Mouse (Mus musculus): Measurements from ENCODE around the gene Icmt.

DNA sequence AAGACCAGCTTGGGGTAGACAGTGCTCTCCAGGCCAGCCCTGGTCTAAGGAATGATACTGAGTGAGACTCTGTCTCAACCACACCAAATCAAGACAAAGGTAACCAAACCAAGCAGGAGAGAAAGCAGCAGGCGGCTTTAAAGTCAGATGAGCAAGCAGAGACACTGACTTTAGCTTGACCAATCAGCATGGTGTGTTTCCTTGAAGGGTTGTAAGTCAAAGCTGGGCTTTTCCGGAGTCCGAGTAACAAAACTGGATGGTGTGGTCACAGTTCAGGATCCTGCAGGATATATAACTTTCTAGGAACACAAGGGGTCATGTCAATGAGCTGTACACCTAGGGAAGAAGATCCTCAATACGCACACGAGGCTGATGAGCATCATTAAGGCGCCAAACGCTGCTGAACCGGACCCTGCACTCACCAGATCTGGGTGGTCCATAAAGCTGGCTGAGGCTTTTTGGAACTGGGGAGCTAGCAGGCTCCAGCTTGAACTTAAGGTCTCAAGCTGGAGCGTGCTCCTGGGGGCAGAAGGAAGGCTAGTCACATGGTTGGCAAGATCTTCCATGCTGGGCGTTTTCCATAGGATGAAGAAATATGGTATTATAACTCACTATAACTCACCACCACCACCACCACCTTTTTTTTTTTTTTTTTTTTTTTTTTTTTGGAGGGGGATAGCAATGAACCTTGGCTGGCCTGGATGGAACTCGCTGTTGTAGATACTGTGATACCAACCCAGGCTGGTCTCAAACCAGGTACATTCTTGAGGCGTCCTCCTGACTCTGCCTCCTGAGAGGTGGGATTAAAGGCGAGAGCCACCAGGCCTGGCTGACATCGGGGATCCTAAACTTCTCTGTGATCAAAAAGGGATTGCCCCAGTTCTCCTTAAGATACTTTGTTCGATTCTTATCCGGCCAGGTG lies 27.9 kb downstream of the Icmt start:
- no peak for TF ChIP-seq CTCF (IDR thresholded peaks at IDR 0.05; ENCODE audit: extremely low read depth, insufficient read depth, low read length)
- TF ChIP-seq POLR2A (IDR thresholded peaks at IDR 0.05; ENCODE audit: extremely low read depth, insufficient read depth, low read length) = no peak

Measured in cortical plate, adult 2 months (tissue).